Mouse (Mus musculus): ENCODE measurements around the gene Gm49361. TPM values are rescaled to one million over a fixed set of nuclear protein-coding genes. Genes with fewer than 3 reads are reported as not detected.
"Not testable (repeated sequence)": the region's sequence is repeated elsewhere in the genome, so short reads cannot be mapped to it uniquely, and the experiment has no call there.

Gene Gm49361
- polyA plus RNA-seq, 1 experiment = not detected

DNA sequence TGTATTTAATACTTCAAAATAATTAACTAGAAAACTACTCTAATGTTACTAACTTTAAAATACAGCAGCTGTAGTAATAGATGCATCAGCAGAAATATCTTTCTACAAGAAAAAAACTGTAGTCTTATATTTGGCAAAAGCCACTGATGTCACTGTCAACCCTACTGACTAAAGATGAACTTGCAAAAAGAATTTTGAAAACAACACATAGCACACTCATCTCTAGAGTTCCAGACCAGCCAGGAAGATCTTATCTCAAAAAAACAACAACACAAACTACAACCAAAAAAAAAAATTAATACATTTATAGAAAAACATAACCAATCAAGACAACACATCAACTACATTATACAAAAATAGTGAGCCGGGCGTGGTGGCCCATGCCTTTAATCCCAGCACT is 88.4 kb downstream of the Gm49361 start:
- TF ChIP-seq CTCF (IDR thresholded peaks at IDR 0.05; ENCODE audit: extremely low read depth, insufficient read depth, low read length) = no peak
- TF ChIP-seq POLR2A (IDR thresholded peaks at IDR 0.05; ENCODE audit: extremely low read depth, insufficient read depth, low read length) = no peak
- Histone ChIP-seq H3K4me3 (ENCODE audit: insufficient read depth, low read length) (no peak overlapping the region), H3K4me1 (ENCODE audit: control insufficient read depth, insufficient read depth, low read length) (no peaks in the 10 kb centered on the region), H3K27ac (ENCODE audit: insufficient read depth, low read length) (no peak overlapping the region)

DNA sequence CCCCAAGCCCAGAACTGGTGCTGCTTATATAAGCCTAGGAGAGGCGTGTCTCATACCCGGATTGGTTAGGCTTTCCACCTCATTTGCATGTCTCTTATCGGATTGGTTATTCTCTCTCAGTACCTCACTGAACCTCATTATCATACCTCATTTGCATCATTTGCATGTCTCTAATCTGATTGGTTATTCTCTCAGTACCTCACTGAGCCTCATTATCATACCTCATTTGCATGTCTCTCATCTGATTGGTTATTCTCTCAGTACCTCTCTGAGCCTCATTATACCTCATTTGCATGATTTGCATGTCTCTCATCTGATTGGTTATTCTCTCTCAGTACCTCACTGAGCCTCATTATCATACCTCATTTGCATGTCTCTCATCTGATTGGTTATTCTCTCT is 89.4 kb downstream of the Gm49361 start:
- not testable (repeated sequence) for H3K4me1 ChIP-seq (ENCODE audit: control insufficient read depth, insufficient read depth, low read length); H3K27ac ChIP-seq (ENCODE audit: insufficient read depth, low read length); H3K4me3 ChIP-seq (ENCODE audit: insufficient read depth, low read length)

DNA sequence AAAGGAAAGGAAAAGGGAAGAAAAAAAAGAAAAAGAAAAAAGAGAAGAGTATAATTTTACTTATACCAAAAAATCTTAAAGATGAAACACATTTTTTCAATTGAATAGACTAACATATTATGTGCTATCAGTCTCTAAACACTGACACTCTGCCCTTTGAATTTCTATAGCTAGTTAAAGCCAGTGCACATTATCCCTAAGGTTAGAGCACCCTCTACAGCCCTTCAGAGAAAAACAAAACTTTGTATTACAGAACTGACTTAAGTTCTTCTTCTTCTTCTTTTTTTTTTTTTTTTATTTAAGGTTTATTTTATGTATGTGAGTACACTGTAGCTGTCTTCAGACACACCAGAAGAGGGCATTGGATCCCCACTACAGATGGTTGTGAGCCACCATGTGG is 96.4 kb downstream of the Gm49361 start:
- H3K4me3 ChIP-seq (ENCODE audit: insufficient read depth, low read length) = no peak overlapping the region
- no peak overlapping the region for H3K27ac ChIP-seq (ENCODE audit: insufficient read depth, low read length)

DNA sequence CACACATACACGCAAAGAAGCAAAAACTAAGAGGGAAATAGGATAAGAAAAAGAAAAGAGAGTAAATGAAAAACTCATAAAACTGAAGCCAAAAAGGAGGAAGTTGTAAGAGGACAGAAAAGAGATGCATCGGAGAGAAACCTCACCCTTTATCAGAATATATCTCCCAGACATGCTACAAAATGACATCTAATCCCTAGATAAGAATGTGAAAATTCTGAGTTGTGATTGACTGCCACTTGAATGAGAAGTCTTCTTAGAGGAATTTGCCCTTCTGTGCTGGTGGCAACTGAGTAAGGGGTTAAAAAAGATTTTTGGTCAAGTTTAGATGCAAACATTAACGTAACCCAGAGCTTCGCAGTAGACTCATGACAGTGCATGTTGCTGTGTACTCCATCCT is 99.7 kb downstream of the Gm49361 start:
- Histone ChIP-seq H3K4me1 (ENCODE audit: control insufficient read depth, insufficient read depth, low read length) (no peaks in the 10 kb centered on the region), H3K27ac (ENCODE audit: insufficient read depth, low read length) (no peak overlapping the region), H3K4me3 (ENCODE audit: insufficient read depth, low read length) (no peak overlapping the region)
- TF ChIP-seq CTCF (IDR thresholded peaks at IDR 0.05; ENCODE audit: extremely low read depth, insufficient read depth, low read length) = no peak

More for the DNA sequence above, 96.4 kb downstream of the Gm49361 start:
- no peaks in the 10 kb centered on the region for H3K4me1 ChIP-seq (ENCODE audit: control insufficient read depth, insufficient read depth, low read length)
- TF ChIP-seq CTCF (IDR thresholded peaks at IDR 0.05; ENCODE audit: extremely low read depth, insufficient read depth, low read length) = no peak

DNA sequence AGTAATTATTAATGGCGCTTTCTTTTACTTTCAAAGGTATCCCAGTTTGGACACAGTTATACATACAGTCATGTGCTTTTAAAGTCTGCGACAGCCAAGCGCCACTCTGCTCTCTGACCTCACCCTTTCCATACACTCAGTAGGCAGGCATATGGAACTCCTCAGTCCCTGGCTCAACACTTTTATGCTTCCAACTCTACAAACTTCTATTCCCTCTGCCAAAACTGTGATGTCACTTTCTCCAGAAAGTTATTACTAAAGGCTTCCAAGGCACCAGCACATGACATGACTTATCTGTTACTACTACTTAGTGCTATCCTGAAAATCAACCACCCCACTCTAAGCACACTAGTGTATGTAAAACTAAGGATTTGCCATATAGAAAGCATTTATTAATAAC is 106.8 kb downstream of the Gm49361 start:
- Histone ChIP-seq H3K4me1 (ENCODE audit: control insufficient read depth, insufficient read depth, low read length) (no peaks in the 10 kb centered on the region; the same call in 1 of the 2 replicates), H3K4me3 (ENCODE audit: insufficient read depth, low read length) (no peak overlapping the region), H3K27ac (ENCODE audit: insufficient read depth, low read length) (no peak overlapping the region)
- no peak for TF ChIP-seq CTCF (IDR thresholded peaks at IDR 0.05; ENCODE audit: extremely low read depth, insufficient read depth, low read length)
- TF ChIP-seq POLR2A (IDR thresholded peaks at IDR 0.05; ENCODE audit: extremely low read depth, insufficient read depth, low read length) = no peak

DNA sequence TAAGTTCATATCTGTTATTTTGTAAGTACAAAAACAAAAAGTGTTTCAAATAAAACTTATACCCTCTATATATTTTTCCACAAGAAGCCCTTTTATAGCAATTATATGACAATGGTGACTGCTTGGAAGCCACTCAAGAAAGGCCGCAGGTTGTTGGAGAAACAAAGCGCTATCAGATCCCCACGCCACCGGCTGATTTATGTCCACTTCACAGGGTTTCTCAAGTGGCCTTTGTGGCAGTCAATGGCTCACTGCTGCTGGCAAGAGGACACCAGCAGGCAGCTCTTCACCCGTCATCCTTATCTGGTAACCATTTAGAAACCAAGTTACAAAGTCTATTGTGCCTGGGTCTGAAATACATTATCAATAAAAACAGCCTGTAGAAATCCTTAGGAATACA is 111.8 kb downstream of the Gm49361 start:
- H3K27ac ChIP-seq (ENCODE audit: insufficient read depth, low read length) = no peak overlapping the region
- H3K4me1 ChIP-seq (ENCODE audit: control insufficient read depth, insufficient read depth, low read length) = no peaks in the 10 kb centered on the region; the same call in 1 of the 2 replicates
- H3K4me3 ChIP-seq (ENCODE audit: insufficient read depth, low read length) = no peak overlapping the region
- TF ChIP-seq CTCF (IDR thresholded peaks at IDR 0.05; ENCODE audit: extremely low read depth, insufficient read depth, low read length) = no peak
- no peak for TF ChIP-seq POLR2A (IDR thresholded peaks at IDR 0.05; ENCODE audit: extremely low read depth, insufficient read depth, low read length)

DNA sequence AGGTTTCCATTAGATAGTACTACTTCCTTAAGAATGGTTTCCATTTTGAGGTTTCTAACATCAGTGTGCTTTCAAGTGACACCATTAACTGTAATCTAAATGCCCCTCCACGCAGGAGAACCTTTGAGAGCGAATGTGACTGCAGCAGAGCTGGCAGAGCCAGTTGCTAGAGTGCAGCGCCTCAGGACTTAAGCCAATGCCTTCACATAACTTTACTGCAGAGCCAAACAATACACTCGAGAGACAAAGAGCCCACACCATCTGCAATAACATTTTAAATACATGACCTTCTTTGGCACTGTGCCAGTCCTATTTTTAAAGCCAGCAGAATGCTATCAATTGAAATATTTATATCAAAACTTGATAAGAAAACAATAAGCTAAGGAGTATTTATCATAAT is 116.3 kb downstream of the Gm49361 start:
- TF ChIP-seq CTCF (IDR thresholded peaks at IDR 0.05; ENCODE audit: extremely low read depth, insufficient read depth, low read length) (no peak), POLR2A (IDR thresholded peaks at IDR 0.05; ENCODE audit: extremely low read depth, insufficient read depth, low read length) (no peak)
- Histone ChIP-seq H3K27ac (ENCODE audit: insufficient read depth, low read length) (no peak overlapping the region), H3K4me1 (ENCODE audit: control insufficient read depth, insufficient read depth, low read length) (no peaks in the 10 kb centered on the region), H3K4me3 (ENCODE audit: insufficient read depth, low read length) (no peak overlapping the region)

DNA sequence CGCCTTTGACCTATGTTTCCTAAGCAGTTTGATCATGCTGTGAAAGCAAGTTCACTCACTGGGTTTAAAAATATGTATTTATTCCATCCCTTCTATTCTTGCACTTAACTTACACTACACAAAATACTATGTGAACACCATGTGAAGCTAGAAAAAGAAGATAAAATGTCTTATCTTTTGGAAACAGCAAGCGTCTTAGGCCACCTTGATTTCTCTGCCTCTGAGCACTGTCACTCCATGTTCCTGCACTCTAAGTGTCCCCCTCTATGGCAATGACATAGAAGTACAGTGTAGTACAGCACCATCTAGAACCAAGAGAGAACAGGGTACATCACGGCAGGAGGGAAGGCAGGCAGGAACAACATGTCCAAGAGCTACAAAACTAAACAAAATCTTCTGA is 123.0 kb downstream of the Gm49361 start:
- TF ChIP-seq POLR2A (IDR thresholded peaks at IDR 0.05; ENCODE audit: extremely low read depth, insufficient read depth, low read length) = no peak
- TF ChIP-seq CTCF (IDR thresholded peaks at IDR 0.05; ENCODE audit: extremely low read depth, insufficient read depth, low read length) = no peak

DNA sequence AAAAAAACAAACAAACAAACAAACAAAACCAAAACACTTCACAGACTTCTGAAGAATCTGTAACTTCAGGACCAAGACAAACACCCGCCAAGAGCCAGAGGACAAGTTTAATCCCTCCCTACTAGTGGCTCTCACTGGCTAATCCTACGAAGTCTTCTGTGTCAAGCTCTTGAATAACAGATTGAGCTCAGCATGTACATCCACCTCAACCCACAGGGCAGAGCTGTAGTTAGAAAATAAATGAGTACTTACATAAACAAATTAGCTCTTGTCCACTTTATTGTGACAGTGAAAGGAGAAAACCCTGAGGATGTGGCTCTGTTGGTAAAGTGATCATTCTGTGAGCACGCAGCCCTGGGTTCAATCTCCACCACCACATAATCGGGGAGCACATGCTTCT is 124.2 kb downstream of the Gm49361 start:
- no peaks in the 10 kb centered on the region; the same call in 1 of the 2 replicates for H3K4me1 ChIP-seq (ENCODE audit: control insufficient read depth, insufficient read depth, low read length)
- TF ChIP-seq POLR2A (IDR thresholded peaks at IDR 0.05; ENCODE audit: extremely low read depth, insufficient read depth, low read length) = no peak
- no peak for TF ChIP-seq CTCF (IDR thresholded peaks at IDR 0.05; ENCODE audit: extremely low read depth, insufficient read depth, low read length)
- H3K27ac ChIP-seq (ENCODE audit: insufficient read depth, low read length) = no peak overlapping the region
- H3K4me3 ChIP-seq (ENCODE audit: insufficient read depth, low read length) = no peak overlapping the region

More for the DNA sequence above, 123.0 kb downstream of the Gm49361 start:
- no peaks in the 10 kb centered on the region for H3K4me1 ChIP-seq (ENCODE audit: control insufficient read depth, insufficient read depth, low read length)
- no peak overlapping the region for H3K4me3 ChIP-seq (ENCODE audit: insufficient read depth, low read length)
- H3K27ac ChIP-seq (ENCODE audit: insufficient read depth, low read length) = no peak overlapping the region

DNA sequence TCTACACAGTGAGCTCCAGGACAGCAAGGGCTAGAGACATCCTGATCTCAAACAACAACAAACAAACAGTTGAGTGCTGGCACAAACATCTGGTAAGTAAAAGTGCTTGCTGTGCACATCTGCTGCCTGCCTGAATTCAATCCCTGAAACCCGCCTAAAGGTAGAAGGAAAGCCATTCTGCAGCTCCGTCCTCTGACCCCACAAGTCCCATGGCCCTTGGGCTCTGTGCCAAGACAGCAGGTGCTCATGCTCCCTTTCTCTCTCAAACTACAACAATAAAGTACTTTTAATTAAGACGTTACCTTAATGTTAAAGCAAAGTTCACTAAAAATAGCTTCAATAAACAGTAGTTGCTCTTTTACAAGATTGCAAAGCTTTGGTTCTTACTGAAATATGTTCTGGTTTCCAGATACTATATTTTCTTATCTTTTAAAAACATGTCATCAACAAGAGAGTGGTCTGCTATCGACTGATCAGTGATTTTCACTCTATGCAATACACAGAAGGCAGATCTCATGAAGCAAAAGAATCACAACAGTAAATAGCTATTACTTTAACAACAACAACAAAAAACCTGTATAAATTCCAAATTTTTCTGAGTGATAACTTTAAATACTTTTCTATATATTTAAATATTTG is 125.2 kb downstream of the Gm49361 start:
- H3K4me3 ChIP-seq (ENCODE audit: insufficient read depth, low read length) = no peak overlapping the region
- peaks cover 1% of the 10 kb centered on the region; the same call in 1 of the 2 replicates for H3K4me1 ChIP-seq (ENCODE audit: control insufficient read depth, insufficient read depth, low read length)
- TF ChIP-seq POLR2A (IDR thresholded peaks at IDR 0.05; ENCODE audit: extremely low read depth, insufficient read depth, low read length) (no peak), CTCF (IDR thresholded peaks at IDR 0.05; ENCODE audit: extremely low read depth, insufficient read depth, low read length) (no peak)
- H3K27ac ChIP-seq (ENCODE audit: insufficient read depth, low read length) = no peak overlapping the region
